Mouse (Mus musculus) ES-E14 (cell line): ENCODE results near the gene Chd9. TPM values are rescaled to one million over a fixed set of nuclear protein-coding genes. Genes with fewer than 3 reads are reported as not detected.
A peak's percentile ranks its signal among the peaks of the same experiment; 100 is the strongest.

Experiments
- DNase-seq: peaks from one replicate; pipeline ENCODE4 v3.0.0-alpha.2; 2013; ENCODE audit warnings: low read depth, low spot score
- H3K27ac ChIP-seq: 2 replicates; pipeline ENCODE4 v1.5.1; 2012; ENCODE audit warnings: low read depth, mild to moderate bottlenecking, low read length, moderate library complexity, mixed read lengths; ENCODE audit not compliant: poor library complexity, insufficient read depth, severe bottlenecking
- H3K36me3 ChIP-seq: 2 replicates; pipeline ENCODE4 v1.6.1; 2012; ENCODE audit warnings: mild to moderate bottlenecking, low read length, moderate library complexity, mixed read lengths; ENCODE audit not compliant: control insufficient read depth, poor library complexity, insufficient read depth, severe bottlenecking
- H3K4me1 ChIP-seq, 2 experiments: fragments of 150-350 bp in 1 of 2; sonication (generic) in 1 of 2; 2 replicates each; pipeline ENCODE4 v1.6.1; 2012; ENCODE audit warnings: low read length in 2 of 2, mild to moderate bottlenecking in 1 of 2, mixed read lengths in 1 of 2; ENCODE audit not compliant: control insufficient read depth in 2 of 2, insufficient read depth in 2 of 2, poor library complexity in 1 of 2
- H3K4me3 ChIP-seq, 2 experiments: fragments of 150-350 bp in 1 of 2; sonication (generic) in 1 of 2; 2 replicates each; pipeline ENCODE4 v1.5.1; 2012; ENCODE audit warnings: low read length in 2 of 2, low read depth in 1 of 2, mild to moderate bottlenecking in 1 of 2, mixed read lengths in 1 of 2; ENCODE audit not compliant: insufficient read depth in 1 of 2, poor library complexity in 1 of 2, severe bottlenecking in 1 of 2
- H3K9ac ChIP-seq: 2 replicates; pipeline ENCODE4 v1.6.1; 2012; ENCODE audit warnings: low read depth, mild to moderate bottlenecking, low read length, mixed read lengths; ENCODE audit not compliant: poor library complexity, insufficient read depth, severe bottlenecking
- H3K9me3 ChIP-seq: fragments of 150-350 bp; sonication (generic); 2 replicates; pipeline ENCODE4 v1.6.1; 2012; ENCODE audit warnings: low read depth, mild to moderate bottlenecking, low read length; ENCODE audit not compliant: control insufficient read depth, insufficient read depth
- CHD2 ChIP-seq: IDR thresholded peaks from 2 replicates; pipeline ENCODE4 v1.6.1; 2014; ENCODE audit warnings: mild to moderate bottlenecking, low read depth, low read length, inconsistent platforms
- HCFC1 ChIP-seq: IDR thresholded peaks from 2 replicates; pipeline ENCODE4 v1.6.1; 2012; ENCODE audit warnings: low read length, inconsistent platforms, borderline replicate concordance; ENCODE audit not compliant: insufficient read depth
- MAFK ChIP-seq: IDR thresholded peaks from 2 replicates; pipeline ENCODE4 v1.6.1; 2014; ENCODE audit warnings: mild to moderate bottlenecking, low read depth, low read length, inconsistent platforms; ENCODE audit not compliant: insufficient read depth
- ZC3H11A ChIP-seq: IDR thresholded peaks from 2 replicates; pipeline ENCODE4 v1.6.1; 2012; ENCODE audit warnings: low read depth, mild to moderate bottlenecking, inconsistent platforms, low read length, borderline replicate concordance
- ZNF384 ChIP-seq: IDR thresholded peaks from 2 replicates; pipeline ENCODE4 v1.6.1; 2012; ENCODE audit warnings: low read depth, low read length, inconsistent platforms
- in situ Hi-C, 2 experiments: fragments of 600-800 bp; cut with MboI; formaldehyde crosslinking; loops; one replicate each; pipeline ENCODE4 v1.15.1; 2025; ENCODE audit warnings: low sequenced_read_pairs in 2 of 2, inconsistent platforms in 1 of 2; ENCODE audit not compliant: unreplicated experiment in 2 of 2
- total RNA-seq: library from RNA; depleted of rRNA; stranded (reverse); fragments of 300-350 nt; gene quantifications from 2 replicates; pipeline ENCODE4 v1.2.3, GENCODE M21; 2012

The Chd9 gene
- total RNA-seq, 1 experiment, result 32.4 TPM

GRCm38 (mm10) chr8:90938352-90938930 is 110.3 kb downstream of the Chd9 start:
- in situ Hi-C loops, result no loop called here
- H3K9ac ChIP-seq, result no peak overlapping the region
- no peak for DNase-seq
- no peak for TF ChIP-seq HCFC1
- no peak for TF ChIP-seq CHD2
- TF ChIP-seq ZNF384, result no peak
- TF ChIP-seq ZC3H11A, result no peak
- no peak for TF ChIP-seq MAFK
- no peak overlapping the region for H3K27ac ChIP-seq
- H3K9me3 ChIP-seq, result no peaks in the 10 kb centered on the region
- no peak overlapping the region for H3K4me3 ChIP-seq
- peaks cover 4% of the 10 kb centered on the region for H3K36me3 ChIP-seq
- peaks cover 0 to 3% of the 10 kb centered on the region in 2 experiments; a peak in 1 of 4 replicates for H3K4me1 ChIP-seq

- Histone ChIP-seq H3K27ac (no peak overlapping the region), H3K4me3 (no peak overlapping the region), H3K4me1 (peaks cover 0 to 3% of the 10 kb centered on the region in 2 experiments; a peak in 1 of 4 replicates), H3K9me3 (no peaks in the 10 kb centered on the region), H3K36me3 (no peaks in the 10 kb centered on the region), H3K9ac (no peak overlapping the region)
- no peak for TF ChIP-seq CHD2
- TF ChIP-seq MAFK, result no peak
- TF ChIP-seq ZNF384, result no peak
- TF ChIP-seq HCFC1, result no peak
- DNase-seq, result no peak
- in situ Hi-C loops, result no loop called here
These were observed 111.7 kb downstream of the Chd9 start for GRCm38 (mm10) chr8:90939867-90940266.

GRCm38 (mm10) chr8:90943770-90944169 is 115.6 kb downstream of the Chd9 start:
- in situ Hi-C loops, result no loop called here
- Histone ChIP-seq H3K4me1 (peaks cover 0 to 3% of the 10 kb centered on the region in 2 experiments; a peak in 1 of 4 replicates), H3K36me3 (no peaks in the 10 kb centered on the region), H3K4me3 (no peak overlapping the region), H3K27ac (no peak overlapping the region), H3K9ac (no peak overlapping the region), H3K9me3 (no peaks in the 10 kb centered on the region)
- no peak for DNase-seq
- no peak for TF ChIP-seq ZC3H11A
- TF ChIP-seq MAFK, result no peak
- TF ChIP-seq ZNF384, result no peak
- no peak for TF ChIP-seq CHD2
- no peak for TF ChIP-seq HCFC1

- Histone ChIP-seq H3K9ac (peak overlapping the region; percentile 80), H3K27ac (peak overlapping the region; percentile 78; the same call in 1 of the 2 replicates), H3K36me3 (peaks cover 2% of the 10 kb centered on the region), H3K4me1 (peaks cover 2 to 5% of the 10 kb centered on the region in 2 experiments; a peak in 1 of 4 replicates), H3K9me3 (no peaks in the 10 kb centered on the region), H3K4me3 (peak overlapping the region; percentile 68 to 71)
- TF ChIP-seq ZC3H11A, result no peak
- peak; percentile 69 for DNase-seq
- in situ Hi-C loops, result no loop called here
These were observed 126.9 kb downstream of the Chd9 start for GRCm38 (mm10) chr8:90954802-90955760.
